Mouse (Mus musculus) spleen, embryonic (tissue): ENCODE data around the gene Ccdc83.
"Not testable (repeated sequence)": the region's sequence is repeated elsewhere in the genome, so short reads cannot be mapped to it uniquely, and the experiment has no call there.

Source experiments
- CTCF ChIA-PET: fragments of 350-600 bp; sonication (Branson Sonifier 250); formaldehyde crosslinking; loops from one replicate; lab custom pipeline; 2022; lab: Charles Lee

Ccdc83 gene

GRCm38 (mm10) chr7:90261902-90262599 is 3.5 kb downstream of the Ccdc83 start:
- CTCF ChIA-PET, result interaction anchor here (0.8 kb wide), 1 partner anchor 262 kb away, joined by 3 read pairs; no protein-coding TSS in a partner anchor

- CTCF ChIA-PET, result no interaction called here
Measured at GRCm38 (mm10) chr7:90259899-90260298, 5.7 kb downstream of the Ccdc83 start.

GRCm38 (mm10) chr7:90258701-90259100 is 6.9 kb downstream of the Ccdc83 start:
- CTCF ChIA-PET, result interaction anchor here (0.7 kb wide), 1 partner anchor 23 kb away, joined by 6 read pairs; no protein-coding TSS in a partner anchor

GRCm38 (mm10) chr7:90252946-90253345 is 12.6 kb downstream of the Ccdc83 start:
- CTCF ChIA-PET, result no interaction called here

GRCm38 (mm10) chr7:90243643-90244042 is 21.9 kb downstream of the Ccdc83 start:
- CTCF ChIA-PET, result interaction anchor here (0.6 kb wide), 1 partner anchor 122 kb away, joined by 6 read pairs; no protein-coding TSS in a partner anchor

GRCm38 (mm10) chr7:90243151-90243550 is 22.4 kb downstream of the Ccdc83 start:
- CTCF ChIA-PET, result interaction anchor here (0.6 kb wide), 1 partner anchor 121 kb away, joined by 6 read pairs; no protein-coding TSS in a partner anchor

- CTCF ChIA-PET, result interaction anchor here (0.6 kb wide), 1 partner anchor 22 kb away, joined by 6 read pairs; no protein-coding TSS in a partner anchor
Measured at GRCm38 (mm10) chr7:90236289-90236905, 29.2 kb downstream of the Ccdc83 start.

- CTCF ChIA-PET, result no interaction called here
Measured at GRCm38 (mm10) chr7:90233921-90234320, 31.7 kb downstream of the Ccdc83 start.

GRCm38 (mm10) chr7:90231431-90231830 is 34.1 kb downstream of the Ccdc83 start:
- CTCF ChIA-PET, result no interaction called here

- CTCF ChIA-PET, result not testable (repeated sequence)
Measured at GRCm38 (mm10) chr7:90228884-90229283, 36.7 kb downstream of the Ccdc83 start.

- CTCF ChIA-PET, result no interaction called here
Measured at GRCm38 (mm10) chr7:90228075-90228474, 37.5 kb downstream of the Ccdc83 start.

- CTCF ChIA-PET, result no interaction called here
Measured at GRCm38 (mm10) chr7:90221487-90221886, 44.1 kb downstream of the Ccdc83 start.

- CTCF ChIA-PET, result no interaction called here
Measured at GRCm38 (mm10) chr7:90218122-90218521, 47.5 kb downstream of the Ccdc83 start.

- CTCF ChIA-PET, result no interaction called here
Measured at GRCm38 (mm10) chr7:90216511-90216910, 49.1 kb downstream of the Ccdc83 start.

- CTCF ChIA-PET, result no interaction called here
Measured at GRCm38 (mm10) chr7:90210947-90211346, 54.6 kb downstream of the Ccdc83 start.

GRCm38 (mm10) chr7:90210116-90210515 is 55.5 kb downstream of the Ccdc83 start:
- CTCF ChIA-PET, result no interaction called here

GRCm38 (mm10) chr7:90203914-90204313 is 61.7 kb downstream of the Ccdc83 start:
- CTCF ChIA-PET, result no interaction called here

- CTCF ChIA-PET, result no interaction called here
Measured at GRCm38 (mm10) chr7:90201877-90202465, 63.6 kb downstream of the Ccdc83 start.

- CTCF ChIA-PET, result no interaction called here
Measured at GRCm38 (mm10) chr7:90200251-90200650, 65.3 kb downstream of the Ccdc83 start.

- CTCF ChIA-PET, result no interaction called here
Measured at GRCm38 (mm10) chr7:90180635-90181034, 84.9 kb downstream of the Ccdc83 start.

GRCm38 (mm10) chr7:90175576-90175975 is 90.0 kb downstream of the Ccdc83 start:
- CTCF ChIA-PET, result no interaction called here
